Mouse (Mus musculus) embryonic facial prominence, embryonic 10.5 days (tissue): ENCODE results near the gene Sgcd. TPM values are rescaled to one million over a fixed set of nuclear protein-coding genes. Genes with fewer than 3 reads are reported as not detected.

ENCODE experiments used
- DNase-seq: peaks from one replicate; pipeline ENCODE4 v3.0.0-alpha.2; 2017; ENCODE audit warnings: low spot score
- H3K27ac ChIP-seq: fragments of 300-500 bp; sonication (generic); replicated peaks from 2 replicates; pipeline ENCODE4 v1.5.1; 2016; ENCODE audit warnings: mild to moderate bottlenecking
- H3K27me3 ChIP-seq: fragments of 300-500 bp; sonication (generic); replicated peaks from 2 replicates; pipeline ENCODE4 v1.6.1; 2016; ENCODE audit warnings: low read depth, mild to moderate bottlenecking; ENCODE audit not compliant: poor library complexity, severe bottlenecking
- H3K36me3 ChIP-seq: fragments of 300-500 bp; sonication (generic); replicated peaks from 2 replicates; pipeline ENCODE4 v1.6.1; 2016; ENCODE audit warnings: mild to moderate bottlenecking, moderate library complexity
- H3K4me1 ChIP-seq: fragments of 300-500 bp; sonication (generic); 2 replicates; pipeline ENCODE4 v1.6.1; 2016
- H3K4me3 ChIP-seq: fragments of 300-500 bp; sonication (generic); 2 replicates; pipeline ENCODE4 v1.5.1; 2016; ENCODE audit warnings: mild to moderate bottlenecking, moderate library complexity
- H3K9me3 ChIP-seq: fragments of 300-500 bp; sonication (generic); 2 replicates; pipeline ENCODE4 v1.6.1; 2016; ENCODE audit warnings: mild to moderate bottlenecking
- WGBS: fragments of 180-500 bp; shearing (Covaris S2); methylation state at CpG from one replicate; pipeline ENCODE4 v1.1.7; 2016; 5-methylcytosine and 5-hydroxymethylcytosine counted together
- polyA plus RNA-seq: library from polyadenylated mRNA; unstranded; fragments of >200 nt; fragmentation: Nextera tagmentation; extraction: Ambion mirVana; gene quantifications from 2 replicates; pipeline ENCODE4 v1.2.1, GENCODE M21; 2016

Gene Sgcd
- polyA plus RNA-seq, 1 experiment from 2014 or later, result 5.8 TPM

DNA sequence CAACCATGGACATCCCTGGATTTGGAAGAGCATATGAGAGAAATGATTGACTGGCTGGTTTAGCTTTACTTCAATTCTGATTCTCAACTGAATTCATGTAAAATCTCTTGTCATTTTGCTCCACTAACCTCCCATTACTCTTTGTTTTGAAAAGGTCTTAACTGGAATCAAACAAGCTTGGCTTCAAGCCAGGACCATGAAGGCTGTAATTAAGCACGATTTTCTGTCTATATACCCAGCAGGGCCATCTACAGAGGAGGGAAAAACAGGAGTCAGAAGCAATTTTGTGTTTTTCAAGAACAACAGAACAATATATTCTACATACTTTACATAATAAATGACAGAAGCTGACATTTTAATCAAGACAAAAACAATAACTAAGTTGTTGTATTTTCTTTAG lies 915.2 kb downstream of the Sgcd start:
- Histone ChIP-seq H3K4me1 (no peaks in the 10 kb centered on the region), H3K27me3 (no peaks in the 10 kb centered on the region), H3K27ac (no peak overlapping the region), H3K36me3 (no peaks in the 10 kb centered on the region), H3K9me3 (no peaks in the 10 kb centered on the region), H3K4me3 (no peak overlapping the region)
- no peak for DNase-seq
- WGBS, result 70% methylated on average over 1 of the region's 1 CpGs

DNA sequence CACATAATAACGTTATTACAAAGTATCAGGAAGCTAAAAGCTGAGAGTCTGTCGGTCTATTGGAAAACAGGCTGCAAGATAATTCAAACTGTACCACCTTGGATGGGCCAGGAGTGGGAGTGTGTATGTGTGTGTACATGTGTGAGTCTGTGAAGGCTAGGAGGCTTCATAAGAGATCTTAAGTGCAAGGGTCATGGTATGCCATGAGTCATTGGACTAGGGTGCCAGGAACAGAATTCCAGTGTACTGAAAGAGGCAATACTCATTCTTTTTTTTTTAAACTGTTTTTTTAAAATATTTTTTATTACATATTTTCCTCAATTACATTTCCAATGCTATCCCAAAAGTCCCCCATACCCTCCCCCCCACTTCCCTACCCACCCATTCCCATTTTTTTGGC lies 917.6 kb downstream of the Sgcd start:
- WGBS, result 89% methylated on average over 2 of the region's 2 CpGs
- DNase-seq, result no peak
- Histone ChIP-seq H3K36me3 (no peaks in the 10 kb centered on the region), H3K27ac (no peak overlapping the region), H3K4me1 (no peaks in the 10 kb centered on the region), H3K27me3 (no peaks in the 10 kb centered on the region), H3K9me3 (no peaks in the 10 kb centered on the region), H3K4me3 (no peak overlapping the region)

- Histone ChIP-seq H3K27ac (no peak overlapping the region), H3K4me3 (no peak overlapping the region), H3K4me1 (no peaks in the 10 kb centered on the region), H3K27me3 (no peaks in the 10 kb centered on the region), H3K9me3 (no peaks in the 10 kb centered on the region), H3K36me3 (no peaks in the 10 kb centered on the region)
- no peak for DNase-seq
- WGBS, result 91% methylated on average over 2 of the region's 2 CpGs
These were observed 918.9 kb downstream of the Sgcd start for GRCm38 (mm10) chr11:47069769-47070384.

GRCm38 (mm10) chr11:47063690-47064089 lies 925.1 kb downstream of the Sgcd start:
- no peak for DNase-seq
- H3K9me3 ChIP-seq, result no peaks in the 10 kb centered on the region
- H3K27ac ChIP-seq, result no peak overlapping the region
- no peaks in the 10 kb centered on the region for H3K27me3 ChIP-seq
- no peak overlapping the region for H3K4me3 ChIP-seq
- H3K36me3 ChIP-seq, result no peaks in the 10 kb centered on the region
- no peaks in the 10 kb centered on the region for H3K4me1 ChIP-seq
- WGBS, result 84% methylated on average over 4 of the region's 4 CpGs

DNA sequence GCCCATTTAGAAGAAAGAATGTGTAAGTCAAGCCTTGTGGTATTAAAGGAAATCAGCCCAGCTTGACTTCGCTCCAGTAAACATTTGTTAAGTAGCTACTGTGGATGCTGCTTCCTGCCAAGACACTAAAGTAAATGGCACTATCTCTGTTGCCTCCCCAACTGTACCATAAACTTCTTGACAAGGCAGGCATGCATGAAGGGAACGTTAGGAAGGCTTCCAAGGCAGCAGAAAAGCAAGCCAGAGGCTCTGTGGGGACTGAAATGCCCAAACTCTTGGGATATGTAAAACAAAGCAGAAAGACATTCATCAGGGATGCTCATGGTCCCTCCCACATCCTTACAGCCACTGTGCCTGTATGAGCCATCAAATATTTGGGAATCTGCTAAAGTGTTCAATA lies 938.4 kb downstream of the Sgcd start:
- Histone ChIP-seq H3K4me3 (no peak overlapping the region), H3K36me3 (no peaks in the 10 kb centered on the region), H3K27me3 (no peaks in the 10 kb centered on the region), H3K4me1 (no peaks in the 10 kb centered on the region), H3K27ac (no peak overlapping the region), H3K9me3 (no peaks in the 10 kb centered on the region)
- DNase-seq, result no peak
- WGBS, result 64% methylated on average over 2 of the region's 2 CpGs

GRCm38 (mm10) chr11:47049756-47050155 lies 939.0 kb downstream of the Sgcd start:
- Histone ChIP-seq H3K27me3 (no peaks in the 10 kb centered on the region), H3K9me3 (no peaks in the 10 kb centered on the region), H3K36me3 (no peaks in the 10 kb centered on the region), H3K4me1 (no peaks in the 10 kb centered on the region), H3K27ac (no peak overlapping the region), H3K4me3 (no peak overlapping the region)
- no peak for DNase-seq
- WGBS, result 86% methylated on average over 4 of the region's 4 CpGs

GRCm38 (mm10) chr11:47032318-47032717 lies 956.5 kb downstream of the Sgcd start:
- DNase-seq, result no peak
- H3K36me3 ChIP-seq, result no peaks in the 10 kb centered on the region
- no peaks in the 10 kb centered on the region for H3K9me3 ChIP-seq
- no peaks in the 10 kb centered on the region for H3K4me1 ChIP-seq
- WGBS, result 84% methylated on average over 5 of the region's 5 CpGs
- no peaks in the 10 kb centered on the region for H3K27me3 ChIP-seq
- no peak overlapping the region for H3K27ac ChIP-seq
- no peak overlapping the region for H3K4me3 ChIP-seq

GRCm38 (mm10) chr11:47020874-47021273 lies 967.9 kb downstream of the Sgcd start:
- H3K27me3 ChIP-seq, result no peaks in the 10 kb centered on the region
- no peak for DNase-seq
- H3K9me3 ChIP-seq, result no peaks in the 10 kb centered on the region
- no peaks in the 10 kb centered on the region for H3K4me1 ChIP-seq
- no peak overlapping the region for H3K4me3 ChIP-seq
- 47% methylated on average over 6 of the region's 6 CpGs for WGBS
- H3K36me3 ChIP-seq, result no peaks in the 10 kb centered on the region
- H3K27ac ChIP-seq, result no peak overlapping the region

DNA sequence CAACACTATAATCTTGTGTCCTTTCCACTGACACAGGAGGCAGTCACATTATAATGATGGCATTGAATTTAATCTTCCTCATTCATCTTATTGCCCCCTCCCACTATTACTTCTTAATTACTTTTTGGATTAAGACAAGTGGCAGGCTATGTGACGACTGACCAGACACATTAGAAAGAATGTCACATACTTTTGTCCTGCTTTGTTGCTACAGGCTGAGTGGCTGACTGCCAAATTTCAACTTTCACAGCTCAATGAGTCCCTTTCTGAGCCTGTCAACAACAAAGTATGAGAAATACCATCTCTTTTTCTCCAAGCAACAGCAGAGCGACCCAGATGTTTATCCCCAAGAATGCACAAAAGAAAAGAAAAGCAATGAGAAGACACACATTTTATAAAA lies 970.6 kb downstream of the Sgcd start:
- Histone ChIP-seq H3K4me3 (no peak overlapping the region), H3K27me3 (no peaks in the 10 kb centered on the region), H3K27ac (no peak overlapping the region), H3K36me3 (no peaks in the 10 kb centered on the region), H3K4me1 (no peaks in the 10 kb centered on the region), H3K9me3 (no peaks in the 10 kb centered on the region)
- DNase-seq, result no peak
- 63% methylated on average over 2 of the region's 2 CpGs for WGBS

DNA sequence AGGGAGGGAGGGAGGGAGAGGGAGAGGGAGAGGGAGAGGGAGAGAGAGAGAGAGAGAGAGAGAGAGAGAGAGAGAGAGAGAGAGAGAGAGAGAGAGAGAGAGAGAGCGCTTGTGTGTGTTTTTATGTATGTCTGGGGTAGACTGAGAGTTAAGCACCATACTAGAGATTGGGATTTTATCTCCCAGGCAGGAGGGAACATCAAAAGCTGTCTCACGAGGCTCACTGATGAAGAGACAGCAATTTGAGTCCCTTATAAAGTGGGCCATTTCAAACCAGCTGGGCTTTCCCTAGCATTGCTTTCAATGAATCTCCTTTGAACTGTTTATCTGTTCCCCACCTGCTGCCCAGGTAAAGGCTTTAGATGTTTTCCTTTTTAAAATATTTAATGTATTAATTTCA lies 973.1 kb downstream of the Sgcd start:
- Histone ChIP-seq H3K27ac (no peak overlapping the region), H3K27me3 (no peaks in the 10 kb centered on the region), H3K4me1 (no peaks in the 10 kb centered on the region), H3K4me3 (no peak overlapping the region), H3K9me3 (no peaks in the 10 kb centered on the region), H3K36me3 (no peaks in the 10 kb centered on the region)
- 73% methylated on average over 2 of the region's 2 CpGs for WGBS
- DNase-seq, result no peak

GRCm38 (mm10) chr11:47014278-47014677 lies 974.5 kb downstream of the Sgcd start:
- Histone ChIP-seq H3K27ac (no peak overlapping the region), H3K9me3 (no peaks in the 10 kb centered on the region), H3K36me3 (no peaks in the 10 kb centered on the region), H3K4me3 (no peak overlapping the region), H3K4me1 (no peaks in the 10 kb centered on the region), H3K27me3 (no peaks in the 10 kb centered on the region)
- no peak for DNase-seq

GRCm38 (mm10) chr11:47010166-47010565 lies 978.6 kb downstream of the Sgcd start:
- H3K36me3 ChIP-seq, result no peaks in the 10 kb centered on the region
- H3K4me3 ChIP-seq, result no peak overlapping the region

DNA sequence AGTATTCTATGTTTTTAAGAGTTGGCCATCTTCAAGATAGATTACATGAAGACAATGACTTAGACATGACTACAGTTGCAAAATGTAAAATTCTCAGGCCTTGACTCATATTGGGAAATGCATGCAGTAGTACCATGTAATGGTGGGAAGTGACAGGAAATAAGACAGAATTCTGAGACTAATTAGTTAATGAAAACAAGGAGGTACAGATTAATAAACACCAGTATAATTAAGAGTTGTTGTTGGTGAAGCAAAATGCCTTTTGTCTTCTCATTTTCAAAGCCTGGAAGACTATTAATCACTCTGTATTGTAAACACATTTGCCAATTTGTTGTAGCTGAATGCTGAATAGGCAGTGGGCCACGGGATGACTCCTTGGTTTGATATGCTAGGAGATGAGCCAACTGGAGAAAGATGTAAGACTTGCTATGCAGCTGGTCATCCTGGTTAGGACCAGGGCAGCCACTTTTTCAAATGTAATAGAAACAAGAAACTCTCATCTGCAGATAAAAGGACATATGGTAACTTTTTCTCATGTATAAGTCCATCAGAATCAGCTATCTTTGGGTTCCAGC lies 983.4 kb downstream of the Sgcd start:
- 90% methylated on average over 1 of the region's 1 CpGs for WGBS
- Histone ChIP-seq H3K4me1 (no peaks in the 10 kb centered on the region), H3K27me3 (no peaks in the 10 kb centered on the region), H3K4me3 (no peak overlapping the region), H3K9me3 (no peaks in the 10 kb centered on the region), H3K27ac (no peak overlapping the region), H3K36me3 (no peaks in the 10 kb centered on the region)
- no peak for DNase-seq

More at GRCm38 (mm10) chr11:47010166-47010565, 978.6 kb downstream of the Sgcd start:
- no peak for DNase-seq
- Histone ChIP-seq H3K27ac (no peak overlapping the region), H3K27me3 (no peaks in the 10 kb centered on the region), H3K9me3 (no peaks in the 10 kb centered on the region), H3K4me1 (no peaks in the 10 kb centered on the region)
